Mouse (Mus musculus) spleen, postnatal 14 days (tissue): ENCODE results near the gene Vmn2r49.
"Not testable (repeated sequence)": the region's sequence is repeated elsewhere in the genome, so short reads cannot be mapped to it uniquely, and the experiment has no call there.

ENCODE experiments used
- DNase-seq, 2 experiments: peaks; one replicate each; pipeline ENCODE4 v3.0.0; 2021 to 2022; ENCODE audit warnings: low spot score in 2 of 2

Gene Vmn2r49

DNA sequence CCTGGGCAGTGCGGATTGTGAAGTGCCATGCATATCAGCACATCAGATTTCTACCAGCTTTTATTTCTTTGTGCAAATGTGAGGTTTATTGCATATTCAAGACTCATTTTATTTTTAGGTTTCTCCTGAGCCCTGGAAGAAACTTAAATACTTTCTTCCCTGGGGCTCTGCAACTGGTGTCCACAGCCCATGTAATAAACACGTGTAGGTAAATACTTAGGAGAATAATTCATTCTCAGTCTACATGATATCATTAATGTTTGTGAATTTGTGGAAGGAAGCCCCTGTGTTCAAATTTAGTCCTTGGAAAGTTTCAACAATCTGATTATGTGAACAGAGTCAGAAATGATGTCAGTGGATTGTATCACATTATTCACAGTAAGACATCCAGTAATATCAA is at the start of gene Vmn2r49:
Gene Vmn2r49 (minus strand): TSS at position 101 of the 400 bp plus-strand sequence.
- not testable (repeated sequence) for DNase-seq

DNA sequence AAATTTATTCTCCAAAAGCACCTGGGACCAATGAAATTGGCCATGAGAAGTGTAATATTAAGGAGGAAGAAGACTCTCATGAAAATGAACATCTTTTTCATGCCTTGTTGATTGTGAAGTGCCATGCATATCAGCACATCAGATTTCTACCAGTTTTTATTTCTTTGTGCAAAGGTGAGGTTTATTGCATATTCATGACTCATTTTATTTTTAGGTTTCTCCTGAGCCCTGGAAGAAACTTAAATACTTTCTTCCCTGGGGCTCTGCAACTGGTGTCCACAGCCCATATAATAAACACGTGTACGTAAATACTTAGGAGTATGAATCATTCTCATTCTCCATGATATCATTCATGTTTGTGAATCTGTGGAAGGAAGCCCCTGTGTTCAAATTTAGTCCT is 38.6 kb downstream of the Vmn2r49 start, which contains the start of gene Vmn2r48:
Gene Vmn2r48 (minus strand): TSS at position 101 of the 400 bp plus-strand sequence.
- not testable (repeated sequence) for DNase-seq
